Mouse (Mus musculus) forebrain, postnatal 0 days (tissue): ENCODE results near the gene Pde7b. TPM values are rescaled to one million over a fixed set of nuclear protein-coding genes. Genes with fewer than 3 reads are reported as not detected.

Experiments
- ATAC-seq: fragments of 200-750 bp; cut with Nextera tagmentation; 2 replicates; pipeline ENCODE4 v1.8.0; 2017; ENCODE audit warnings: mild to moderate bottlenecking, moderate library complexity
- DNase-seq: peaks from one replicate; pipeline ENCODE4 v3.0.0-alpha.2; 2015
- H3K27ac ChIP-seq: fragments of 300-500 bp; sonication (generic); 2 replicates; pipeline ENCODE4 v1.5.1; 2014; ENCODE audit warnings: low read depth, mild to moderate bottlenecking, antibody characterized with exemption, low read length, moderate library complexity, mixed read lengths
- H3K27me3 ChIP-seq: fragments of 300-500 bp; sonication (generic); 2 replicates; pipeline ENCODE4 v1.6.1; 2014; ENCODE audit warnings: mild to moderate bottlenecking, low read length, mixed read lengths; ENCODE audit not compliant: insufficient read depth
- H3K36me3 ChIP-seq: fragments of 300-500 bp; sonication (generic); 2 replicates; pipeline ENCODE4 v1.6.1; 2014; ENCODE audit warnings: mild to moderate bottlenecking, moderate library complexity; ENCODE audit not compliant: insufficient read depth
- H3K4me1 ChIP-seq: fragments of 300-500 bp; sonication (generic); 2 replicates; pipeline ENCODE4 v1.6.1; 2014; ENCODE audit warnings: antibody characterized with exemption; ENCODE audit not compliant: insufficient read depth
- H3K4me2 ChIP-seq: fragments of 300-500 bp; sonication (generic); 2 replicates; pipeline ENCODE4 v1.6.1; 2014; ENCODE audit warnings: low read depth, mild to moderate bottlenecking, moderate library complexity
- H3K4me3 ChIP-seq: fragments of 300-500 bp; sonication (generic); 2 replicates; pipeline ENCODE4 v1.5.1; 2014; ENCODE audit warnings: low read depth, low read length, mixed read lengths
- H3K9ac ChIP-seq: fragments of 300-500 bp; sonication (generic); 2 replicates; pipeline ENCODE4 v1.6.1; 2014; ENCODE audit warnings: mild to moderate bottlenecking
- H3K9me3 ChIP-seq: fragments of 300-500 bp; sonication (generic); 2 replicates; pipeline ENCODE4 v1.6.1; 2016; ENCODE audit warnings: low read length
- CTCF ChIP-seq: sonication (generic); IDR thresholded peaks from 2 replicates; pipeline ENCODE4 v1.5.1; 2016; ENCODE audit warnings: antibody characterized with exemption, control low read depth, low read depth
- WGBS: fragments of 180-500 bp; shearing (Covaris S2); extraction: QIAGEN DNeasy Blood & Tissue Kit; methylation state at CpG from one replicate; pipeline ENCODE4 v1.1.7; 2014; 5-methylcytosine and 5-hydroxymethylcytosine counted together
- polyA plus RNA-seq: library from polyadenylated mRNA; unstranded; fragments of >200 nt; fragmentation: Nextera tagmentation; extraction: Ambion mirVana; gene quantifications from 2 replicates; pipeline ENCODE4 v1.2.1, GENCODE M21; 2015
- total RNA-seq: library from RNA; depleted of rRNA; stranded (reverse); fragments of >200 nt; gene quantifications from 2 replicates; pipeline ENCODE4 v1.2.3, GENCODE M21; 2014

The Pde7b gene
- total and polyA plus RNA-seq, 2 experiments from 2014 or later: 2.4 to 9.4 TPM

GRCm38 (mm10) chr10:20723521-20723915 is 1.4 kb downstream of the Pde7b start:
- 20% methylated on average over 3 of the region's 3 CpGs for WGBS
- TF ChIP-seq CTCF: no peak
- DNase-seq (peak; percentile 33), ATAC-seq (no peak)
- Histone ChIP-seq H3K36me3 (no peaks in the 10 kb centered on the region), H3K4me2 (peak overlapping the region; percentile 55), H3K27me3 (no peaks in the 10 kb centered on the region), H3K9me3 (no peaks in the 10 kb centered on the region), H3K9ac (no peak overlapping the region), H3K4me3 (peak overlapping the region; percentile 44), H3K4me1 (peaks cover 3% of the 10 kb centered on the region; the same call in 1 of the 2 replicates), H3K27ac (peak overlapping the region; percentile 16)

GRCm38 (mm10) chr10:20722651-20723520 is 2.0 kb downstream of the Pde7b start:
- DNase-seq: peak; percentile 38
- no peak overlapping the region for H3K9ac ChIP-seq

GRCm38 (mm10) chr10:20719201-20719600 is 5.7 kb downstream of the Pde7b start:
- Histone ChIP-seq H3K27me3 (no peaks in the 10 kb centered on the region), H3K4me2 (no peak overlapping the region), H3K36me3 (no peaks in the 10 kb centered on the region), H3K4me3 (no peak overlapping the region), H3K27ac (no peak overlapping the region), H3K4me1 (peaks cover 3% of the 10 kb centered on the region; the same call in 1 of the 2 replicates), H3K9me3 (no peaks in the 10 kb centered on the region), H3K9ac (no peak overlapping the region)
- TF ChIP-seq CTCF: no peak
- ATAC-seq (no peak; the same call in 1 of the 2 replicates), DNase-seq (no peak)
- WGBS: 49% methylated on average over 2 of the region's 2 CpGs

More at GRCm38 (mm10) chr10:20722651-20723520, 2.0 kb downstream of the Pde7b start:
- Histone ChIP-seq H3K36me3 (no peaks in the 10 kb centered on the region), H3K4me1 (peaks cover 3% of the 10 kb centered on the region; the same call in 1 of the 2 replicates), H3K27me3 (no peaks in the 10 kb centered on the region), H3K4me2 (peak overlapping the region; percentile 55), H3K4me3 (peak overlapping the region; percentile 44), H3K27ac (peak overlapping the region; percentile 16), H3K9me3 (no peaks in the 10 kb centered on the region)
- no peak for TF ChIP-seq CTCF
- ATAC-seq: peak; percentile 32; the same call in 1 of the 2 replicates
- 23% methylated on average over 9 of the region's 9 CpGs for WGBS

- H3K4me3 ChIP-seq: no peak overlapping the region
- H3K4me1 ChIP-seq: no peaks in the 10 kb centered on the region
- no peak for TF ChIP-seq CTCF
- H3K9ac ChIP-seq: no peak overlapping the region
- H3K9me3 ChIP-seq: no peaks in the 10 kb centered on the region
- WGBS: 58% methylated on average over 7 of the region's 7 CpGs
- no peaks in the 10 kb centered on the region for H3K36me3 ChIP-seq
- DNase-seq (peak; percentile 3), ATAC-seq (peak; percentile 42; the same call in 1 of the 2 replicates)
- no peak overlapping the region for H3K4me2 ChIP-seq
- H3K27me3 ChIP-seq: no peaks in the 10 kb centered on the region
- no peak overlapping the region for H3K27ac ChIP-seq
Observed at GRCm38 (mm10) chr10:20700633-20701032, 24.2 kb downstream of the Pde7b start.

- Histone ChIP-seq H3K36me3 (no peaks in the 10 kb centered on the region), H3K4me2 (no peak overlapping the region), H3K4me1 (no peaks in the 10 kb centered on the region), H3K27ac (no peak overlapping the region), H3K9me3 (no peaks in the 10 kb centered on the region), H3K27me3 (no peaks in the 10 kb centered on the region), H3K9ac (no peak overlapping the region), H3K4me3 (no peak overlapping the region)
- DNase-seq (no peak), ATAC-seq (no peak)
- WGBS: 89% methylated on average over 9 of the region's 9 CpGs
- TF ChIP-seq CTCF: no peak
Observed at GRCm38 (mm10) chr10:20699874-20700273, 25.0 kb downstream of the Pde7b start.

GRCm38 (mm10) chr10:20695637-20696036 is 29.2 kb downstream of the Pde7b start:
- 79% methylated on average over 11 of the region's 11 CpGs for WGBS
- no peak overlapping the region for H3K4me2 ChIP-seq
- no peak for ATAC-seq

GRCm38 (mm10) chr10:20690002-20690401 is 34.9 kb downstream of the Pde7b start:
- WGBS: 75% methylated on average over 9 of the region's 9 CpGs
- no peak overlapping the region for H3K4me3 ChIP-seq
- DNase-seq: no peak
- no peaks in the 10 kb centered on the region for H3K36me3 ChIP-seq
- H3K4me2 ChIP-seq: no peak overlapping the region
- ATAC-seq: no peak
- H3K27me3 ChIP-seq: no peaks in the 10 kb centered on the region
- H3K9me3 ChIP-seq: no peaks in the 10 kb centered on the region
- no peaks in the 10 kb centered on the region for H3K4me1 ChIP-seq
- H3K27ac ChIP-seq: no peak overlapping the region
- no peak overlapping the region for H3K9ac ChIP-seq
- no peak for TF ChIP-seq CTCF

More at GRCm38 (mm10) chr10:20695637-20696036, 29.2 kb downstream of the Pde7b start:
- H3K9me3 ChIP-seq: no peaks in the 10 kb centered on the region
- no peak for DNase-seq
- H3K27me3 ChIP-seq: no peaks in the 10 kb centered on the region
- H3K9ac ChIP-seq: no peak overlapping the region
- H3K36me3 ChIP-seq: no peaks in the 10 kb centered on the region
- no peak for TF ChIP-seq CTCF
- no peaks in the 10 kb centered on the region for H3K4me1 ChIP-seq
- no peak overlapping the region for H3K27ac ChIP-seq
- no peak overlapping the region for H3K4me3 ChIP-seq
